Mouse (Mus musculus) ovary, postnatal 10 days (tissue): ENCODE measurements around the gene H60b.
"Not testable (repeated sequence)": the region's sequence is repeated elsewhere in the genome, so short reads cannot be mapped to it uniquely, and the experiment has no call there.

Experiments used
- DNase-seq: peaks from one replicate; pipeline ENCODE4 v3.0.0; 2022; ENCODE audit warnings: low spot score

H60b gene

DNA sequence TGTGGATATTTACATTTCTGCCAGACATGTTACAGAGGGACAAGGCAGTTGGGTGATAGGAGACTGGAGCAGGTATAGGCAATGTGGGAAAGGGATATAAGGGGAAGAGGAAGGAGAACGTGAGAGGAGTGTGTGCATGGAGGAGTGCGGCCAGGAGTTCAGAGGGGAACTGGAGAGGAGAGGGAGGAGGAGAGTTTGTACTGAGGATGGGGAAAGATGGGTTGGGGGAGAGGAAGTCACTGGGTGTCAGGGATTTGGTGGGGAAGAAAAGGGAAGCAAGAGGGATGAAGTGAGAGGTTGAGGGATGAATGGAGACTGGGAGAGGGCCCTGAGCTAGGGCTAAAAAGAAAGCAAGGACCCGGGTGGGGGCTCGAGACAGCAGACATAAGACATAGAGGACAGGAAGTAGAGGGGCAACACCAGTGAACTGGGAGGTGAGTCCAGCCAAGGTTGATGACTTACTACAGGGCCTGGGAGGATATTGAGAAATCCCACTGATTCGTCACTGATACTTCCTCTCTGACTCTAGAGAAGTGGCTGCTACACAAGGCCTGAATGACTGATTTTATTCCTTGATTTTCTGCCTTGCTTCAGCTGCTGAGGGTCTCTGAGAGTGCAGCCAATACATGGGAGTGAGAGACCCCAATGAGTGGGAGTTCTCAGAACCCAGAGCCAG is 7.1 kb downstream of the H60b start:
- not testable (repeated sequence) for DNase-seq

- DNase-seq = not testable (repeated sequence)
Observed at GRCm38 (mm10) chr10:22166025-22166424, 7.6 kb downstream of the H60b start.

GRCm38 (mm10) chr10:22167061-22167460 is 8.7 kb downstream of the H60b start:
- DNase-seq = not testable (repeated sequence)

GRCm38 (mm10) chr10:22169116-22169515 is 10.7 kb downstream of the H60b start:
- DNase-seq = not testable (repeated sequence)

- not testable (repeated sequence) for DNase-seq
Observed at GRCm38 (mm10) chr10:22172431-22173334, 14.3 kb downstream of the H60b start.

GRCm38 (mm10) chr10:22173335-22174189 is 15.2 kb downstream of the H60b start:
- not testable (repeated sequence) for DNase-seq

GRCm38 (mm10) chr10:22174190-22174487 is 15.8 kb downstream of the H60b start:
- not testable (repeated sequence) for DNase-seq

GRCm38 (mm10) chr10:22176515-22176914 is 18.1 kb downstream of the H60b start:
- DNase-seq = not testable (repeated sequence)

DNA sequence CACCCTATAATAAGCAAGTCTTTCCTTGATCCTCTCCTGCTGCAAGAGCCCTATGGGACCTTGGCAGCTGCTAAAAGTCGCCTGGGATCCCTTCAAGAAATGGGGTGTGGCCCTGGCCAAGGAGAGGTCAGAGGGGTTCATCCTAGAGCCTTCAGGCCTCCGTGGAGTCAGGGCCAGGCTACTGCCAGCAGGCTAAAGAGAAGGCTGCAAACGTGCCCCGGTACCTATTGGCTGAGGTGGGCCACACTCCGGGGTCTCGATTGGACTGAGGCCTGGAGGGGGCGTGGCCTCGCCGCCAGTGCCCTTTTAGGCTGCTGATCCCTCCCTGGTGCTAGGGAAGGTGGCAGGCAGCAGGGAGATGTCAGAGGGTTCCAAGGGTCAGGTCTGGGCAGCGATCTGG is 32.6 kb downstream of the H60b start:
- not testable (repeated sequence) for DNase-seq

- DNase-seq = not testable (repeated sequence)
Observed at GRCm38 (mm10) chr10:22201352-22201751, 43.0 kb downstream of the H60b start.

GRCm38 (mm10) chr10:22202784-22203583 is 44.6 kb downstream of the H60b start:
- not testable (repeated sequence) for DNase-seq

DNA sequence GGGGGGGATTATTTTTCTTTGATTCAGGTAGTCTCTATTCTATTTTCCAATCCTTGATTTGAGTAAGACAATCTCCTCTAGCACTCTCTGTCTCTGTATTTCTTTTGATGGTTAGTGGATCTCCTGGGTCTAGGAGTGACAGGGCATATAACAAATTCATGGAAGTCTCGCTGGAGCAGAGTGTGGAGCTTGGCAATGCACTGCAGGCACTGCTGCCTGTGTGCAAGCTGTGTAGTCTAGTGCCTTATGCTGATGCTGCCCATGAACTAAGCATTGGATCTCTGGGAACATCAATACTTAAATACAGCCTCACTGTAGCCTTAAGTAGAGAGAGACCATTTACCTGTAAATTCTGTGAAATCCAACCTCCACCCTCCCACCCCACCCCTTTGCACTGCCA is 48.1 kb downstream of the H60b start:
- not testable (repeated sequence) for DNase-seq

DNA sequence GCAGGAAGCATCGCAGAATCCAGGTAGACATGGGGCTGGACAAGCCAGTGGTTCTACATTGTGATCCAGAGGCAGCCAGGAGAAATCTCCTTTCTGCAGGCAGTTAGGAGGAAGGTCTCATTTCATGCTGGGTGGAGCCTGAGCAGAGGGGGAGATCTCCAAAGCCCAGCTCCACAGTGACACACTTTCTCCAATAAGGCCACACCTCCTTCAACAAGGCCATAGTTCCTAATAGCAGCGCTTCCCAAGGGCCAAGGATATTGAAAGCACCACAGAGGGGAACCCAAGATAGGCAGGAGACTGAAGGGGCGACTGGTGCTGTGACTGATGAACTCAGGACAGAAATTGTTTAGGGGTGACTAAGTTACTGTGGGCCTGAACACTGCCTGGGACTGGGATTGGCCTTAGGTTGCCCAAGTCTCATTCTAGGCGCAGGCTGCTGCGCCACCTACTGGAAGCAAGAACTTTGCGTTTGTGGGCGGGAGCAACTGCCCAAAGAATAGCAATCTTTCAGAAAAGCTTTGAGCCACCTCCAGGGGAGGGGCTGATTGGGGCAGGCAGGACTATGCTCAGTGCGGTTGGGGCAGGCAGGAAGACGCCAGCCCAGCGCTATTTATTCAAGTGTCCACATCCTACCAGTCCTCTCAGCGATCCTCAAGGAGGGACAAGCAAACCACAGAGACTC is 53.8 kb downstream of the H60b start:
- DNase-seq = peak; percentile 2

GRCm38 (mm10) chr10:22223474-22224349 is 65.3 kb downstream of the H60b start:
- not testable (repeated sequence) for DNase-seq

GRCm38 (mm10) chr10:22265060-22265459 is 106.7 kb downstream of the H60b start:
- no peak for DNase-seq

- not testable (repeated sequence) for DNase-seq
Observed at GRCm38 (mm10) chr10:22270879-22271786, 112.7 kb downstream of the H60b start.

- DNase-seq = not testable (repeated sequence)
Observed at GRCm38 (mm10) chr10:22272914-22273683, 114.7 kb downstream of the H60b start.
